Mouse (Mus musculus) liver, adult (tissue): ENCODE data around the gene Slc25a38.

Experiments used
- GATA4 ChIP-seq: IDR thresholded peaks from 2 replicates; pipeline ENCODE4 v1.6.1; 2014; ENCODE audit warnings: mild to moderate bottlenecking, low read length; ENCODE audit not compliant: insufficient replicate concordance

Slc25a38 gene

GRCm38 (mm10) chr9:120127538-120128251 is 17.5 kb downstream of the Slc25a38 start, which contains the start of gene Rpsa:
Gene Rpsa (plus strand): TSS chr9:120127689.
- TF ChIP-seq GATA4: no peak

GRCm38 (mm10) chr9:120129276-120129675 is 19.1 kb downstream of the Slc25a38 start:
- no peak for TF ChIP-seq GATA4

- no peak for TF ChIP-seq GATA4
Observed at GRCm38 (mm10) chr9:120131784-120132288, 21.7 kb downstream of the Slc25a38 start.

GRCm38 (mm10) chr9:120132980-120133754 is 23.0 kb downstream of the Slc25a38 start:
- TF ChIP-seq GATA4: no peak

- TF ChIP-seq GATA4: no peak
Observed at GRCm38 (mm10) chr9:120133755-120134475, 23.7 kb downstream of the Slc25a38 start.

GRCm38 (mm10) chr9:120134529-120135160 is 24.5 kb downstream of the Slc25a38 start:
- TF ChIP-seq GATA4: no peak

GRCm38 (mm10) chr9:120135454-120135853 is 25.3 kb downstream of the Slc25a38 start:
- TF ChIP-seq GATA4: no peak

- TF ChIP-seq GATA4: no peak
Observed at GRCm38 (mm10) chr9:120140652-120141051, 30.5 kb downstream of the Slc25a38 start.

- no peak for TF ChIP-seq GATA4
Observed at GRCm38 (mm10) chr9:120144474-120144873, 34.3 kb downstream of the Slc25a38 start.

GRCm38 (mm10) chr9:120149222-120149828 is 39.2 kb downstream of the Slc25a38 start, which contains the start of gene Mobp:
Gene Mobp (plus strand): TSS chr9:120149707.
- no peak for TF ChIP-seq GATA4

- no peak for TF ChIP-seq GATA4
Observed at GRCm38 (mm10) chr9:120151152-120151551, 41.0 kb downstream of the Slc25a38 start.

- no peak for TF ChIP-seq GATA4
Observed at GRCm38 (mm10) chr9:120151906-120152399, 41.8 kb downstream of the Slc25a38 start.

GRCm38 (mm10) chr9:120158047-120158446 is 47.9 kb downstream of the Slc25a38 start:
- TF ChIP-seq GATA4: no peak

GRCm38 (mm10) chr9:120163862-120164261 is 53.7 kb downstream of the Slc25a38 start:
- TF ChIP-seq GATA4: no peak
